Mouse (Mus musculus) kidney, adult 2 months (tissue): ENCODE results near the gene Scml4.

Experiments
- CTCF ChIP-seq: fragments of 200-500 bp; conservative IDR thresholded peaks from 2 replicates; pipeline ENCODE4 v1.5.1; 2011; ENCODE audit warnings: low read depth, mild to moderate bottlenecking, control low read depth, low read length, moderate library complexity, mixed read lengths; ENCODE audit not compliant: insufficient read depth, insufficient read length
- POLR2A ChIP-seq: fragments of 200-500 bp; IDR thresholded peaks from one replicate; pipeline ENCODE4 v1.6.1; 2011; ENCODE audit warnings: low read depth, low read length, control low read depth

DNA sequence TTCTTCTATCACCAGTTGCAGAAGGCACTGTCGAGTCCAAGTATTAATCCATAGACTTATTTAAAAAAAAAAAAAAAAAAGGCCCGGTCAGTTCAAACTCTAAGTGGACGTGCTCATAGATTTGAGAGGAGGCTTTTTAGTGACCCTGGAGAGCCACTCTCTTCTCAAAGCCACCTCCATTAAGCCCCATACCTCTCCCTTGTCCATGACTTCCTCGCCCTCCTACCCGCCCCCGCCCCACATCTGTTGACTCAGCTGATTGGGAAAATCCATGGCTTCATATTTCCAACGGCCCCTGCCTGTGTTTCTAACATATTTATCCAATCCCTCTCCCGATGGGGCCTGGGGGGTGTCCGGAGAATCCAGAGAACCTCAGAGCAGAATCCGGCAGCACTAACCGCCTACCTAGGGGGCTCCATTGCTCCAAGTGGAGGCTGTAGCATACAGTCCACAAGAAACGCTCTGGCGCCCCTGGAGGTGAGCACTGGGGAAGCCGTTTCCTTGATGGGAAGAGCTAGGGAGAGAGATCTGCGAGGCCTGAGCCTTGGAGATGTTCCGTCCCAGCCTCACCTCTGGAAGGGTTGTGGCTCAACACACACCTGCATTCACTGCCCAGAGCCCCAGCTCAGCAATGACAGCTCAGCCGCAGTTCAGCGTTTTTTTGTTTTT is 112.5 kb downstream of the Scml4 start:
- no peak for TF ChIP-seq POLR2A
- peak; percentile 62 for TF ChIP-seq CTCF
